Mouse (Mus musculus): ENCODE results near the gene C530008M17Rik.

- TF ChIP-seq CTCF (conservative IDR thresholded peaks at IDR 0.05; ENCODE audit: insufficient read depth, insufficient read length, low read depth, low read length) = no peak
- no peak for TF ChIP-seq POLR2A (IDR thresholded peaks at IDR 0.05; ENCODE audit: low read depth, low read length)
These were observed 128.7 kb downstream of the C530008M17Rik start for GRCm38 (mm10) chr5:76785013-76785412.
